Mouse (Mus musculus): ENCODE results near the gene Slc5a7.

DNA sequence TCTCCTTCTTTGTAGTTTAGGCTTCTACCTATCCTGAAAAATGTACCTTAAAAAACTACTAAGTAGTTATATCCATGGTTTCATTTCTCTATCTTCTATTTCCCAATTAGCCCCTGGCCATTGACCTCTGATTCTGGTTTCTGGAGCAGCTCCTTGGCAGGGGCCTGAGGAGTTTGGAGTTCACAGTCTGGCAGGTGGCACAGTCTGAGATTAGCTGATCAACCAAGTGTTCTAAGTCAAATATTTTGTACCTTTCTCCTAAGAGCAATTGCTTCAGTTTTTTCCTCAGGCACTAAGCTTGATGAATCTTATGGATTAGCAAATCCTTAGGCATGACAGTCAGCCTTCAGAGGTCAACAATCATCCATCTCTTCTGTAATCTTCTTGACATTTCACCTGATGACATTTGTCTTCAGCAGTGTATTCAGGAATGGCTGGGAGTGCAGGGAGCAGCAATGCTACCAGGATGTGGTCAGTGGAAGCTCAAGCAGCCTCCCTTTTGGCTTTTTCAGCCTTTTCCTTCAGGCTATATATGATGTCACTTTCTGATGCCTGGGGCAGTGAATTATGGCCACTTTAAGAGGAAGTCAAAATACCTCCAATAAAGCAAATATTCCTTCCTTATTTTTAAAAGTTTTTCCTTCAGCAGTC is 55.1 kb downstream of the Slc5a7 start:
- no peak for TF ChIP-seq NANOG (IDR thresholded peaks at IDR 0.05; ENCODE audit: borderline replicate concordance, low read length)
- no peak for TF ChIP-seq CTCF (conservative IDR thresholded peaks at IDR 0.05; ENCODE audit: low read length)
- TF ChIP-seq POU5F1 (IDR thresholded peaks at IDR 0.05; ENCODE audit: borderline replicate concordance, low read length) = no peak
